25 mouse cellular contexts compared by ENCODE assay signal in the genomic region with DNA sequence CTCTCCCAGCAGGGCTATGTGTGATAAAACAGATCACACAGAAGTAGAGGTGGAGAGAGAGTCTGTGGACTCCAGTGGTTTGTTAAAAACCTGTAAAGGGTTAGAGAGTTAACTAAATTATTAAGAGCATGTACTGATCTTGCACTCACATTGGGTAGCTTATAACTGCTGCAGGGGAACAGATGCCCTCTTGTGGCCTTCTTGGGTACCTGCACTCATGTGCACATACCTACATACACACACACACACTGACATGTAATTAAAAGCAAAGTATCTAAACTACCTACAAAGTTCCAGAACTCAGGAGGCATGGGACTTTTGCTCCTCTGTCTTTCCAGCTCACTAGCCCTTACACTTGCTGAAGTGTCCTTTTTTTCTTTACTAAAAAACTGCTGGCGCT.
A peak's percentile ranks its signal among the peaks of the same experiment; 100 is the strongest.
DNase-seq lines count a peak whose midpoint lies in the region; ATAC-seq and TF ChIP-seq lines count a peak whose summit lies in the region.
"Had no signal": no experiment of that assay in that cellular context is flagged by ENCODE, and none has a peak within 500 bp of the region (broad histone marks: within the 10 kb centered on the region; RNA-seq: fewer than 3 reads in every experiment).

No protein-coding gene starts in this region.

- WGBS in forebrain, embryonic 11.5 days: 93% methylated on average over 1 of the region's 1 CpGs
- WGBS in forebrain, embryonic 15.5 days: 96% methylated on average over 1 of the region's 1 CpGs
- WGBS in liver, embryonic 14.5 days (ENCODE audit: insufficient replicate concordance): 67% methylated on average over 1 of the region's 1 CpGs
- 67% methylated on average over 1 of the region's 1 CpGs for WGBS in liver, embryonic 12.5 days (ENCODE audit: insufficient replicate concordance)

- no peak overlapping the region for H3K4me3 ChIP-seq in forebrain, embryonic 11.5 days (ENCODE audit: low read depth, low read length)
- no peak overlapping the region for H3K4me3 ChIP-seq in forebrain, embryonic 15.5 days
- H3K4me3 ChIP-seq in liver, embryonic 14.5 days (ENCODE audit: insufficient read depth in 1 of 2, low read depth in 2 of 2, low read length in 2 of 2): no peak overlapping the region
- H3K4me3 ChIP-seq in liver, embryonic 12.5 days: no peak overlapping the region
- H3K4me3 ChIP-seq in CH12.LX (replicated peaks in 1 of 3; ENCODE audit: low read depth in 2 of 3, low read length in 2 of 3, poor library complexity in 1 of 3): no peak overlapping the region
- H3K4me3 ChIP-seq: embryonic facial prominence, embryonic 13.5 days; erythroblast, embryonic 14.5 days; forebrain, embryonic 13.5 days; heart, embryonic 15.5 days; hindbrain, embryonic 13.5 days; kidney, embryonic 15.5 days; limb, embryonic 15.5 days; neural tube, embryonic 15.5 days had no signal

- H3K9me3 ChIP-seq in forebrain, embryonic 11.5 days (ENCODE audit: control insufficient read depth, low read length): no peaks in the 10 kb centered on the region
- H3K9me3 ChIP-seq in forebrain, embryonic 15.5 days: no peaks in the 10 kb centered on the region
- H3K9me3 ChIP-seq in liver, embryonic 14.5 days (ENCODE audit: control insufficient read depth, low read length): no peaks in the 10 kb centered on the region
- H3K9me3 ChIP-seq in liver, embryonic 12.5 days (replicated peaks): no peaks in the 10 kb centered on the region
- peaks cover 12% of the 10 kb centered on the region for H3K9me3 ChIP-seq in CH12.LX (replicated peaks; ENCODE audit: low read length)
- H3K9me3 ChIP-seq: embryonic facial prominence, embryonic 13.5 days; forebrain, embryonic 13.5 days; heart, embryonic 15.5 days; hindbrain, embryonic 13.5 days; limb, embryonic 15.5 days; neural tube, embryonic 15.5 days had no signal

- ATAC-seq in forebrain, embryonic 11.5 days (replicated peaks; ENCODE audit: low FRiP score): no peak
- ATAC-seq in forebrain, embryonic 15.5 days (replicated peaks): no peak
- ATAC-seq in liver, embryonic 14.5 days (ENCODE audit: insufficient read depth): no peak
- ATAC-seq in liver, embryonic 12.5 days: no peak
- ATAC-seq: forebrain, embryonic 13.5 days had no signal

- no peak for TF ChIP-seq POLR2A in CH12.LX (IDR thresholded peaks at IDR 0.05; ENCODE audit: low read depth, low read length)

- no peaks in the 10 kb centered on the region for H3K27me3 ChIP-seq in forebrain, embryonic 11.5 days (ENCODE audit: control insufficient read depth, insufficient read depth, low read length)
- H3K27me3 ChIP-seq in forebrain, embryonic 15.5 days: no peaks in the 10 kb centered on the region
- no peaks in the 10 kb centered on the region for H3K27me3 ChIP-seq in liver, embryonic 14.5 days (ENCODE audit: control insufficient read depth, insufficient read depth, low read length)
- H3K27me3 ChIP-seq in liver, embryonic 12.5 days (replicated peaks): no peaks in the 10 kb centered on the region
- no peaks in the 10 kb centered on the region for H3K27me3 ChIP-seq in CH12.LX (replicated peaks)
- H3K27me3 ChIP-seq: embryonic facial prominence, embryonic 13.5 days; heart, embryonic 15.5 days; hindbrain, embryonic 13.5 days; kidney, embryonic 15.5 days; limb, embryonic 15.5 days; neural tube, embryonic 15.5 days had no signal

- no peaks in the 10 kb centered on the region for H3K4me1 ChIP-seq in forebrain, embryonic 11.5 days (replicated peaks; ENCODE audit: control insufficient read depth, insufficient read depth, low read length)
- no peaks in the 10 kb centered on the region for H3K4me1 ChIP-seq in forebrain, embryonic 15.5 days
- no peaks in the 10 kb centered on the region for H3K4me1 ChIP-seq in liver, embryonic 14.5 days (replicated peaks; ENCODE audit: control insufficient read depth in 2 of 2, insufficient read depth in 2 of 2, low read length in 1 of 2)
- no peaks in the 10 kb centered on the region for H3K4me1 ChIP-seq in liver, embryonic 12.5 days
- H3K4me1 ChIP-seq in CH12.LX (ENCODE audit: control insufficient read depth in 1 of 2, insufficient read depth in 2 of 2): peaks cover 0 to 8% of the 10 kb centered on the region in 2 experiments; a peak in 1 of 4 replicates
- H3K4me1 ChIP-seq: embryonic facial prominence, embryonic 13.5 days; forebrain, embryonic 13.5 days; heart, embryonic 15.5 days had no signal

- dilution Hi-C loops in CH12.LX (cut with MboI; ENCODE audit: extremely low pct_ligation_motif_present, extremely low pct_unique_long_range_greater_than_20kb, low sequenced_read_pairs): no loop called here

- no peak overlapping the region for H3K4me2 ChIP-seq in forebrain, embryonic 11.5 days (ENCODE audit: low read depth, low read length, severe bottlenecking)
- H3K4me2 ChIP-seq in forebrain, embryonic 15.5 days (replicated peaks): no peak overlapping the region
- no peak overlapping the region for H3K4me2 ChIP-seq in liver, embryonic 14.5 days (ENCODE audit: low read depth)
- H3K4me2 ChIP-seq in liver, embryonic 12.5 days: no peak overlapping the region
- H3K4me2 ChIP-seq in CH12.LX (ENCODE audit: insufficient read depth, low read depth, poor library complexity, severe bottlenecking): no peak overlapping the region
- H3K4me2 ChIP-seq: embryonic facial prominence, embryonic 13.5 days; forebrain, embryonic 13.5 days; heart, embryonic 15.5 days; hindbrain, embryonic 13.5 days; kidney, embryonic 15.5 days; limb, embryonic 15.5 days; neural tube, embryonic 15.5 days had no signal

- H3K79me2 ChIP-seq in CH12.LX (replicated peaks; ENCODE audit: control insufficient read depth, extremely low read depth, insufficient read depth, poor library complexity, severe bottlenecking): no peaks in the 10 kb centered on the region

- peak; percentile 26; the same call in 1 of the 2 replicates for TF ChIP-seq CTCF in liver, embryonic 14.5 days (IDR thresholded peaks at IDR 0.05; ENCODE audit: low read depth)
- TF ChIP-seq CTCF in CH12.LX (conservative IDR thresholded peaks at IDR 0.05 in 1 of 2, IDR thresholded peaks at IDR 0.05 in 1 of 2; ENCODE audit: low read depth in 2 of 2, low read length in 2 of 2): peak in 1 of 2 experiments; percentile 44; a peak in 3 of 4 replicates

- TF ChIP-seq EP300 in liver, embryonic 14.5 days (IDR thresholded peaks at IDR 0.05; ENCODE audit: low read depth): no peak
- TF ChIP-seq EP300 in CH12.LX (IDR thresholded peaks at IDR 0.05; ENCODE audit: low read length): no peak

- in situ Hi-C loops in CH12.LX (cut with MboI; ENCODE audit: low pct_ligation_motif_present, low pct_unique_long_range_greater_than_20kb, low sequenced_read_pairs): loop anchor here (5.0 kb wide), 1 partner anchor 228 kb away; the partner anchor contains the start of gene Cxcr4

- H3K36me3 ChIP-seq in forebrain, embryonic 11.5 days (ENCODE audit: control insufficient read depth, insufficient read depth, low read length): no peaks in the 10 kb centered on the region
- no peaks in the 10 kb centered on the region for H3K36me3 ChIP-seq in forebrain, embryonic 15.5 days
- H3K36me3 ChIP-seq in liver, embryonic 14.5 days (replicated peaks; ENCODE audit: control insufficient read depth, insufficient read depth, low read depth): no peaks in the 10 kb centered on the region
- no peaks in the 10 kb centered on the region for H3K36me3 ChIP-seq in liver, embryonic 12.5 days
- H3K36me3 ChIP-seq in CH12.LX (replicated peaks in 1 of 2; ENCODE audit: control insufficient read depth in 1 of 2, insufficient read depth in 1 of 2, low read length in 1 of 2): no peaks in the 10 kb centered on the region
- H3K36me3 ChIP-seq: embryonic facial prominence, embryonic 13.5 days; heart, embryonic 15.5 days; hindbrain, embryonic 13.5 days; kidney, embryonic 15.5 days; limb, embryonic 15.5 days; neural tube, embryonic 15.5 days had no signal

- H3K9ac ChIP-seq in forebrain, embryonic 11.5 days (ENCODE audit: low read length): no peak overlapping the region
- no peak overlapping the region for H3K9ac ChIP-seq in forebrain, embryonic 15.5 days (replicated peaks)
- no peak overlapping the region for H3K9ac ChIP-seq in liver, embryonic 14.5 days (replicated peaks)
- no peak overlapping the region for H3K9ac ChIP-seq in liver, embryonic 12.5 days
- H3K9ac ChIP-seq in CH12.LX (ENCODE audit: insufficient read depth, low read depth): no peak overlapping the region
- H3K9ac ChIP-seq: embryonic facial prominence, embryonic 13.5 days; forebrain, embryonic 13.5 days; heart, embryonic 15.5 days; hindbrain, embryonic 13.5 days; kidney, embryonic 15.5 days; limb, embryonic 15.5 days; neural tube, embryonic 15.5 days had no signal

- DNase-seq in forebrain, embryonic 11.5 days (ENCODE audit: low spot score): peak; percentile 32
- no peak for DNase-seq in liver, embryonic 14.5 days (ENCODE audit: low read depth in 3 of 3, low spot score in 3 of 3)
- no peak for DNase-seq in CH12.LX (ENCODE audit: extremely low read depth)
- peak; percentile 38 for DNase-seq in R1 (ENCODE audit: low read depth, low spot score)
- DNase-seq in urinary bladder, adult 2 months (ENCODE audit: low spot score): no peak
- DNase-seq in thymus, adult 18-20 months: no peak
- DNase-seq: adrenal gland, postnatal 10 days; cerebellum, adult 8-10 months; cerebellum, postnatal 36 days; embryo, embryonic 11 days; heart, postnatal 36 days; left cerebral cortex, postnatal 4 days; lung, adult 18-20 months; lung, postnatal 4 days; thymus, postnatal 25 days had no signal

- peak; percentile 28 for TF ChIP-seq RAD21 in CH12.LX (IDR thresholded peaks at IDR 0.05; ENCODE audit: low read depth, low read length)

- H3K27ac ChIP-seq in forebrain, embryonic 11.5 days (ENCODE audit: low read depth, low read length): no peak overlapping the region
- no peak overlapping the region for H3K27ac ChIP-seq in forebrain, embryonic 15.5 days (replicated peaks)
- no peak overlapping the region for H3K27ac ChIP-seq in liver, embryonic 14.5 days
- H3K27ac ChIP-seq in liver, embryonic 12.5 days: no peak overlapping the region
- no peak overlapping the region for H3K27ac ChIP-seq in CH12.LX (ENCODE audit: insufficient read depth, low read depth)
- H3K27ac ChIP-seq: embryonic facial prominence, embryonic 13.5 days; forebrain, embryonic 13.5 days; heart, embryonic 15.5 days; hindbrain, embryonic 13.5 days; kidney, embryonic 15.5 days; limb, embryonic 15.5 days; neural tube, embryonic 15.5 days had no signal

TF ChIP-seq in CH12.LX, 34 proteins besides CTCF, POLR2A, EP300 and RAD21:
- no peak for TF ChIP-seq TBP (conservative IDR thresholded peaks at IDR 0.05; ENCODE audit: low read depth, low read length)
- no peak for TF ChIP-seq HCFC1 (IDR thresholded peaks at IDR 0.05; ENCODE audit: low read depth, low read length)
- TF ChIP-seq TCF12 (IDR thresholded peaks at IDR 0.05; ENCODE audit: low read depth, low read length): no peak
- TF ChIP-seq SMC3 (IDR thresholded peaks at IDR 0.05; ENCODE audit: low read depth, low read length): peak; percentile 50

Comparison
In these comparisons a context has a peak if more than half of its experiments do, and no peak if none do; other contexts are left out.
1. DNase-seq: peak in forebrain, embryonic 11.5 days (single experiment) and R1 (single experiment); none in liver, embryonic 14.5 days (0 of 3), CH12.LX (single experiment), urinary bladder, adult 2 months (single experiment) and thymus, adult 18-20 months (0 of 2).